Mouse (Mus musculus) large intestine, adult 2 months (tissue): ENCODE results near the gene Tnfrsf13c. TPM values are rescaled to one million over a fixed set of nuclear protein-coding genes. Genes with fewer than 3 reads are reported as not detected.
"Not testable (repeated sequence)": the region's sequence is repeated elsewhere in the genome, so short reads cannot be mapped to it uniquely, and the experiment has no call there.

Experiments
- DNase-seq: peaks from one replicate; pipeline ENCODE4 v3.0.0-alpha.2; 2012; ENCODE audit warnings: low read depth, low spot score
- WGBS: fragments of 180-500 bp; shearing (Covaris S2); methylation state at CpG from one replicate; pipeline ENCODE4 v1.1.7; 2018; 5-methylcytosine and 5-hydroxymethylcytosine counted together
- polyA plus RNA-seq: library from polyadenylated mRNA; depleted of rRNA; stranded (reverse); fragments of >200 nt; gene quantifications from 2 replicates; pipeline ENCODE4 v1.2.3, GENCODE M21; 2012; rRNA removed

The Tnfrsf13c gene
- polyA plus RNA-seq: 10.2 and 12.1 TPM in 2 replicates

DNA sequence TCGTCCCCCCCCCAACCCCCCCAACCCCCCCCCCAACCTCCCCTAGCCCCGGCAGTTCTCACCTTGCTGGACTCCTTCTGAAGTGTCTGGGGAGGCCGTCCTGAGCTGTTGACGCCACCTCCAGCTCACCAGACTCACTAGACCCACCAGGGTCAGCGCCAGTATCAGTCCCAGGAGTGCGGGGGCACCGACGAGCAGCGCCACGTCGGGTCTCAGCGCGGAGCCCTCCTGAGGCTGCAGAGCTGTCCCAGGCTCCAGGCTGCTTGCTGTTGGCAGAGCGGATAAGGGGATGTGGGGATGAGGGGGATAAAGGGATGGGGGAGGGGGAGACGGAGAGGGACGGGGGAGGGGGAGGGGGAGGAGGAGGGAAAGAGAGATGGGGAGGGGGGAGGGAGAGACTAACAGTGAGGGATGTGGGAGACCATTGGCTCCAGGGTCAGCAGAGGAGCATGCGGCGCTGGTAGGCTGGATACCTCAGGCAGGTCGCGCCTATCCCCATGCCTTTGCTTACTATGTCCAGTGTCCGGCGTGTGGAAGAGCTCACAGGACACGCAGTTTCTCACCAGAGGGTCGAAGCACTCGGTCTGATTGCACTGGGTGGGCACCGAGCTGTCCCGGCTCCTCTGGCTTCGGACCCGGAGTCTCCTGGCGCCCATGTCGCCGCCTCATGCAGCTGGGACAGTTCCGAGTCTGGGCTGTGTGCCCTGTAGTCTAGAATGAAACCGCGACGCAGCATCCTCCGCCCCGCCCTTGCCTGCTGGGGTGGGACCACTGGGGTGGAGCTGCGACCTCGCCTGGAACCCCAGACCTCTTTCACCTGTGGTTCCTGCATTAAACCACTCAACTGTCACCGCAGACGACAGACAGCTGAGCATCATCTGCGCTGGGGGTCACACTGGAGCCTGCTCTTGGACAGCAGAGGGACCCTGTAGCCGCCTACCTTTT is at the start of gene Tnfrsf13c:
Gene Tnfrsf13c (minus strand): TSS at position 713 of the 945 bp plus-strand sequence.
- no peak for DNase-seq
- 4% methylated on average over 44 of the region's 44 CpGs for WGBS

- no peak for DNase-seq
- 82% methylated on average over 6 of the region's 6 CpGs for WGBS
These were observed 48.1 kb upstream of the Tnfrsf13c start for GRCm38 (mm10) chr15:82272295-82272694.

DNA sequence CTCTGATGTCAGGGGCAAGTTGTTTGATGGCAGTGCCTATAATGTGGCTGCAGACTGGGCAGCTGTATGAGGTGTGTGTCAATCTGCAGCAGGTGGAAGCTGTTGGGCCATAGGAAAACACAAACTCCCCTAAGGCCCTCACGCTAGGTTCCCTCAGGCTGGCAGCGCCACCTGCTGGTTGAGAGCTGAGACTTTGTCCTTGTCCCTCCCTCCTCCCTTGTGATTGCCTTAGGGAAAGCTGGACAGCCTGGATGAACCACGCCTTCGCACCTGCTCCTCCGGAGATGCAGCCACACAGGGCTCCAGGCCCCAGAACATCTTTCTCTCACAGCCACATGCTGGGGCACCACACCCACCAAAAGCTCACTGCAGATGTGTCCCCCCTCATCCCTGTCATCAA is 47.0 kb upstream of the Tnfrsf13c start:
- WGBS: 3% methylated on average over 5 of the region's 5 CpGs
- peak; percentile 74 for DNase-seq

- 81% methylated on average over 9 of the region's 9 CpGs for WGBS
- no peak for DNase-seq
These were observed 44.6 kb upstream of the Tnfrsf13c start for GRCm38 (mm10) chr15:82268783-82269182.

DNA sequence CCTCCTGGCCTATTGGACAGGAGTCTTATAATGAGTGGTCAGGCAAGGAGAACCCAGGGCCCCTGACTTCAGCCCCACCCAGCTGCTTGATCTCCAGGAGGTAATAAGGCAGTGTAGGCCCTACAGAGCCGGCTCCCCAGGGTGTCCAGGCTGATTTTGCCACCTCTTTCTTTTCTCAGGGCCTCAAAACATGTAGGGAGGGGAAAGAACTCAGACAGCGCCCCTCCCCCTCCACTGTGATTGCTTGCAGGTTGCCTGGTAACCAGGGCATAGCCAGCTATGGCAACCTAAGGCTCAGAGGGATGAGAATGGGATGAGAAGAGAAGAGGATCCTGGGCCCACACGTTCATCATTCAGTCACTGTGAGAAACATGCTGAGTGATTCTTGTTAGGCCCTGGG is 44.0 kb upstream of the Tnfrsf13c start:
- no peak for DNase-seq
- WGBS: 55% methylated on average over 3 of the region's 3 CpGs

DNA sequence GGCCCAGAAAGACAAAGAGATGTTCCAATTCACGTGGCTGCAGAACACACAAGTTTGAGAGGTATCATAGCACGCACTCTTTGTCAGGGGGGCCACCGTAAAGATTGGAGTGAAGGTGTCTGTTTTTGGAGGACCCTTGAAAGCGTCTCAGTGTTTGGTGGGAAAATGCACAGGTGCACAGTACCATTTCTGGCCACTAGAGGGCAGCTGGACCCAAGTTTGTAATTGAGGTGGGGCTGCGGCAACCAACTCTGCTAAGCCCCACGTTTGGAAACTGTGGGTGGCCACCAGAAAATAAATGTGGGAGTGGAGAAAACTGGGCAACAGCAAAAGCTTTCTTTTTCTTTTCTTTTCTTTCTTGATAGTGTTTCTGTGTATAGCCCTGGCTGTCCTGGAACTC is 42.2 kb upstream of the Tnfrsf13c start:
- 8% methylated on average over 6 of the region's 6 CpGs for WGBS
- no peak for DNase-seq

- WGBS: 16% methylated on average over 16 of the region's 16 CpGs
- DNase-seq: no peak
These were observed 35.3 kb upstream of the Tnfrsf13c start for GRCm38 (mm10) chr15:82259510-82259909.

DNA sequence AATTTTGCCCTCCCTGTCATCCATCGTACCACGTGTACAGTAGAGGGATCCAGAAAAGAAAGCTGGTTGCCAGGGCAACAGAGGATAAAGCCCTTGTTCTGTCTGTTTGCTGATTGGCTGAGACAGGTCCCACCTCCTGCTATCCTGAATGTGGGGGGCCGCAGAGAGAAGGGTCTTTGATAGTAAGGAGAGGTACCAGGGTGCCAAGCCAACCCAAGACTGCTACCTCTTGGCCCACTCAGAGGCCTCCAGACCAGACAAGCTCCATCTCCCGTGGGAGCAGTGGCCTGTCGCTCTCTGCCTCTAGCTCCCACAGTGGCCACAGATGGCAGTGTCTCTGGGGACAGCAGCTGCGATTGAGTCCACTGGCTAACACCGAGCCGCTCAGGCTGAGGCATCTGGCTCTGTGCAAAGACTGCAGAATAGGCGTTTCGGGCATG is 31.8 kb upstream of the Tnfrsf13c start:
- DNase-seq: no peak
- WGBS: 31% methylated on average over 10 of the region's 10 CpGs

DNA sequence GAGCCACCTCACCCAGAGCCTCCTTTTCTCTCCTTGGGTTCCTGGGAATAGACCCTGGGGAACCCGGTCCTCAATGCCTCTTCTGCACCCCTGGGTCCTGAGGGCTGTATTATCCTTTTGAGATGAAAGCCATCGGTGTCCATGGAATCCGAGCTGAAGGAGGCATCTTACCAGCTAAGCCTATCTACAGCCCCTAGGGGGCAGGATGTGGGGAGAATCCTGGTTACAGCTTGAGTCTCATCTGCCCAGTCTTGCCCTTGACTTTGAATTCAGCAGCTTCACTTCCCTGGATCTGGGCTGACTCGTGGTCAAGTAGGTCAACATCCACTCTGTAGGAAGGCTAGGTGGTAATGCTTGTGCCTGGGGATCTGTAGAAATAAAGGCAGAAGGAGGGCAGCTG is 31.1 kb upstream of the Tnfrsf13c start:
- no peak for DNase-seq
- WGBS: 38% methylated on average over 4 of the region's 4 CpGs

DNA sequence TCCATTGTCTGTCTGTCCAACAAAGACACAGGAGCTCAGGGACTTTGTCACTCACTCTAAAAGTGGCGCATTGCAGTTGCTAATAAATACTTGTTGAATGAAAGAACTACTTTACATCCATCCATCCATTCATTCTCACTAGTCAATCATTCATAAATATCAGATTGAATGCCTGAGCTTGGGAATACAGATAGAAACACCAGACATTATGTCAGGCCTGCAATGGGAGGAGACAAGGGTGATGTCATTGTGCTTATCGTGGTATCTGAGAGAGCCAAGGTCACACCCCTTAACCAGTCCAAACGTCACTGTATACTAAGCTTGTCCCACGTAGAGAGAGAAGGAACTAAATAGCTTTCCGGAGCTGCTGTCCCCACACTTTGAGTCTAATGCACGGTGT is 27.9 kb upstream of the Tnfrsf13c start, which contains the start of gene 1500009C09Rik:
Gene 1500009C09Rik (plus strand): TSS at position 301 of the 400 bp plus-strand sequence.
- DNase-seq: no peak
- WGBS: 68% methylated on average over 6 of the region's 6 CpGs

- 99% methylated on average over 3 of the region's 3 CpGs for WGBS
- DNase-seq: no peak
These were observed 27.4 kb upstream of the Tnfrsf13c start for GRCm38 (mm10) chr15:82251579-82251978.

- WGBS: 38% methylated on average over 3 of the region's 3 CpGs
- DNase-seq: no peak
These were observed 23.1 kb upstream of the Tnfrsf13c start for GRCm38 (mm10) chr15:82247131-82247776.

DNA sequence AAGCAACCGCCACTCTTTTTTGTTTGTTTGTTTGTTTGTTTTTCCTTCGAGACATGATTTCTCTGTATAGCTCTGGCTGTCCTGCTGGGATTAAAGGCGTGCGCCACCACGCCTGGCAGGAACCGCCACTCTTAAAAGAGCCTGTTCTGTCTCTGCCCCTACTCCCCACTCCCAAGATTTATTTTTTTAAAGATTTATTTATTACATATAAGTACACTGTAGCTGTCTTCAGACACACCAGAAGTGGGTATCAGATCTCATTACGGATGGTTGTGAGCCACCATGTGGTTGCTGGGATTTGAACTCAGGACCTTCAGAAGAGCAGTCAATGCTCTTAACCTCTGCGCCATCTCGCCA is 20.6 kb upstream of the Tnfrsf13c start:
- WGBS: 20% methylated on average over 9 of the region's 9 CpGs
- not testable (repeated sequence) for DNase-seq

- DNase-seq: peak; percentile 65
- WGBS: under 1% methylated on average over 65 of the region's 65 CpGs
These were observed 20.1 kb upstream of the Tnfrsf13c start, which contains the start of gene Cenpm for GRCm38 (mm10) chr15:82244115-82244804. Gene Cenpm, minus strand, starts transcription at chr15:82244748.

DNA sequence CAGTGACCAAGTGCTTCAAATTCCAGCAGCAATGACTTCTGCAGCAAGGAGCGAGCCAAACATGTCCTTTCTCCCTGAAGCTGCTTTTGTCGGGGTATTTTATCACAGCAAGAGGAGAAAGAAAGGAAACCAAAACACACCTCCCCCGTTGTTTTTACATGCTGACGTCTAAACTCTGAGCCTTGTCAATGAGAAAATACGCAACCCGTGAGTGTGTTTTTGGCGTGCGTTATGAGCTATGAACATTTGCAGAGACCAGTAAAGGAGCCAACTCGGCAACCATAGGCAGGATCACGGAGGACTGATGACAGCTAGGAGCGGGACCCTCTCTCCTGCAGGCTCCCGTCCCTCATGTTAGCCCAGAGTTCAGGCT is 19.6 kb upstream of the Tnfrsf13c start:
- no peak for DNase-seq
- 3% methylated on average over 12 of the region's 12 CpGs for WGBS

DNA sequence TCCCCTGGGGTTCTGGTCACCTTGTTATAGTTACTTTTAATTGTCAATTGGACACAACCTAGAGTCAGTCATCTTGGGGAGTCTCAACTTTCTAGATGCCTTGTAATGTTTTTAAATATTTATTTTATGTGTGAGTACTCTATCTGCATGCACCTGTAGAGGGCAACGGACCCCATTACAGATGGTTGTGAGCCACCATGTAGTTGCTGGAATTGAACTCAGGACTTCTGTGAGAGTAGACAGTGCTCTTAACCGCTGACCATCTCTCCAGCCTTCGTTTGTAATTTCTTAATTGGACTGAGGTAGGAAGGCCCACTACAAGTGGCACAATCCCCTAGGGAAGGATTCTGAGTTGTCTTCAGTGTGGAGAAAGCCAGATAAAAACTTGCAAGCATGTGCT is 19.1 kb upstream of the Tnfrsf13c start:
- no peak for DNase-seq
- WGBS: 68% methylated on average over 3 of the region's 3 CpGs

DNA sequence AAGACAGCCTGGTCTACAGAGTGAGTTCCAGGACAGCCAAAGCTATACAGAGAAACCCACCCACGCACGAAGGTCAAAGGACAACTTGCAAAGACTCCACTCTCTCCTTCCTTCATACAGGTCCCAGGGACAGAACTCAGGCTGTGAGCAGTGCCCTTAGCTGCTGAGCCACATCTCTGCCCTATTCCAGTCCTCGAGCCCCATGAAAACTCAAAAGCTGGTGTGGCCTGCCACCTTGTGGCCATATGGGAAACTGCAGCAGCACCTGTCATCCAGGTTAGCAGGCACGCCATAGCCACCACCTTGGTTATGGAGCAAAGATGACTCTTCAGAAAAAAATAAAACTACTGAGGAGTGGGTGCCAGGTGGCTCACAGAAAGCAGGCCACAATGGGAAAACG is 12.4 kb upstream of the Tnfrsf13c start:
- 14% methylated on average over 5 of the region's 5 CpGs for WGBS
- DNase-seq: peak; percentile 57

DNA sequence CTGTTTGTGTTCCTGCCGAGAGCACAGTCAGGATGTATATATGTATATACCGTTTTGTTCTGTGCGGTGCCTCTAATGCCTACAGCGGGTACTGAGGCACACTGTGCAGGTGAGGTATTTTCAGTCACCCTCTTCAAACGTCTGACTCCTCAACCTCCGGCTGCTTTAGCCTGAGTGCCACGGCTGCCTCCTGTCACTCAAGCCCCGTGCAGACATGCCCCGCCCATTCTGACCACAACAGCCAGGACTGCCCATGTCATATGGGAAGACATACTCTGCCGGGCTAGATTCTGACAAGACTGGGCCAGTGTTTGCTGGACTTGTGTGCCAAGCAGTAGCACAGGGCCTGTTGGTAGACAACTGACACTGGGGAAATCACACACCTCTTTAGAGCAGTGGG is 11.5 kb upstream of the Tnfrsf13c start:
- 70% methylated on average over 10 of the region's 10 CpGs for WGBS
- no peak for DNase-seq

GRCm38 (mm10) chr15:82232651-82233050 is 8.5 kb upstream of the Tnfrsf13c start:
- DNase-seq: no peak
- 84% methylated on average over 4 of the region's 4 CpGs for WGBS
